Mouse (Mus musculus) adrenal gland, postnatal 4 days (tissue): ENCODE measurements around the gene Dennd4c. TPM values are rescaled to one million over a fixed set of nuclear protein-coding genes. Genes with fewer than 3 reads are reported as not detected.
A peak's percentile ranks its signal among the peaks of the same experiment; 100 is the strongest.
"Not testable (repeated sequence)": the region's sequence is repeated elsewhere in the genome, so short reads cannot be mapped to it uniquely, and the experiment has no call there.

ENCODE experiments used
- DNase-seq, 2 experiments: peaks; one replicate each; pipeline ENCODE4 v3.0.0; 2021 to 2022; ENCODE audit warnings: low spot score in 2 of 2, mixed read lengths in 2 of 2
- total RNA-seq, 2 experiments: library from RNA; stranded (reverse); gene quantifications; 2 replicates each; pipeline ENCODE4 v1.2.3; 2021

The Dennd4c gene
- total RNA-seq, 2 experiments from 2014 or later = 44.4 to 46.0 TPM

DNA sequence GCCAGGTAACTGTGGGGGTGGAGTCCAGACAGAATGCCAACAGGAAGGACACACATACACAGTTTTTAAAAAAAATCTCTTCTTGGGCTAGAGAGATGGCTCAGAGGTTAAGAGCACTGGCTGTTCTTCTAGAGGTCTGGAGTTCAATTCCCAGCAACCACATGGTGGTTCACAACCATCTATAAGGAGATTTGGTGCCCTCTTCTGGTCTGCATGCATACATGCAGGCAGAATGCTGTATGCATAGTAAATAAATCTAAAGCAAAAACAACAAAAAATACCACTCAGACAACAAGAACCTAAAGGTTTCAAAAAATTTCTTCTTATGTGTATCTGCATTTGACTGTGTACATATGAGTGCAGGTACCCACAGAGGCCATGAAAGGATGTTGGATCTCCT lies 16.0 kb downstream of the Dennd4c start:
- DNase-seq = no peak

DNA sequence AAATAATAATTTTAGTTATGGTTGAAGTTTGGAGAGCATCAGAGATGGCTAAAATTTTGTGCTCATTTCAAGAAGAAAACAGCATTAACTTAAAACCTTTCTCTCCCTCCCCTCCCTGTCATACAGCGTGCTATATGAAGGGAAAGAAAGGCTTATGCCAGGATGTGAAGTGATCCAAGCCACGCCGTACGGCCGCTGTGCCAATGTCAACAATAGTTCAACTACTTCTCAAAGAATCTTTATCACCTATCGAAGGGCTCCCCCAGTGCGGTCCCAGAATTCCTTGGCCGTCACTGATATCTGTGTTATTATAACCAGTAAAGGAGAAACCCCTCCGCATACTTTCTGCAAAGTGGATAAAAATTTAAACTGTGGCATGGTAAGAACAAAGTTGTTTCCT lies 29.2 kb downstream of the Dennd4c start:
- no peak for DNase-seq

DNA sequence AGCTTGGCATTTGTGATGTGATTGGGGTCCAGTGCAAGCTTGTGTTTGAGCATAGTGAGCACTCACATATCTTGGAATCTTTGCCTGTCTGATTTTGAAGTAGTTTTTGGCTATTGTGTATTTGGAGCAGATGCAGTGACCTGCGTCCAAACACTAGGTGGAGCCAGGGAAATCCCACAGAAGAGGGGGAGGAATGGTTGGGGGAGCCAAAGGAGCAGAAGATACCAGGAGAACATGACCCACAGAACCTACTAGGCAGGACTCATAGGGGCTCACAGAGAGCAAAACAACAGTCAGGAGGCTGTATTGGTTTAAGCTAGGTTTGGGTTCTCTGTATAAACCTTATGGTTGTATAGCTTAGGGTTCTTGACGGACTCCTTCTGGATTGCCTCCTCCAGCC lies 62.2 kb downstream of the Dennd4c start:
- no peak for DNase-seq

DNA sequence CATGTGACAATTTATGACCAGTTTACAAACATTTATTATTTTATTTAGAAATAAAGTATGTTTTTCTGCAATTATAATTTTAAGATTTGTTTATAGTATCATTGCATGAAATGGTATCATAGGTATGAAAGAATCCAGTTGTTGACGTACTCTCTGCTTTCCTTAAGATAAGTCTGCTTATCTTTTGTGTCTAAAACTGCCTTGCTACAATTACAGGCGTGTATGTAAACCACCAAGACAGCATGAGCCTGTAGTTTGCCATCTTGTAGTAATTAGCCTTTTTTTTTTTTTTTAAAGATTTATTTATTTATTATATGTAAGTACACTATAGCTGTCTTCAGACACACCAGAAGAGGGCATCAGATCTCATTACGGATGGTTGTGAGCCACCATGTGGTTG lies 66.5 kb downstream of the Dennd4c start:
- DNase-seq = no peak

DNA sequence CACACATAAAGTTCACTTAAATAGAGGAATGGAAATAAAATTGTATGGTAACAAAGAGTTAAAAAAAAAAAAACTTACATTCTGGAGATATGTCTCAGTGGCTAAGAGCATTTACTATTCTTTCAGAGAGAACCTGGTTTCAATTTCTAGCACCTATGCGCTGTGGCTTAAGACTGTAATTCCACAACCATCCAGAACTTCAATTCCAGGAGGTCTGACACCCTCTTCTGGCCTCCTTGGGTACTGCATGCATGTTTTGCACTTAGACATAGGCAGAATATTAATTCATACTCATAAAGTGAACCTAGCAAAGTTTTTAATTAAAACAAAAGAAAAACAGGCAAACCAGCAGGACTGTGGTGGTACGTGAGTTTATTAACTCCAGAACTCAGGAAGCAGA lies 74.8 kb downstream of the Dennd4c start:
- DNase-seq = peak; percentile 13 to 15

DNA sequence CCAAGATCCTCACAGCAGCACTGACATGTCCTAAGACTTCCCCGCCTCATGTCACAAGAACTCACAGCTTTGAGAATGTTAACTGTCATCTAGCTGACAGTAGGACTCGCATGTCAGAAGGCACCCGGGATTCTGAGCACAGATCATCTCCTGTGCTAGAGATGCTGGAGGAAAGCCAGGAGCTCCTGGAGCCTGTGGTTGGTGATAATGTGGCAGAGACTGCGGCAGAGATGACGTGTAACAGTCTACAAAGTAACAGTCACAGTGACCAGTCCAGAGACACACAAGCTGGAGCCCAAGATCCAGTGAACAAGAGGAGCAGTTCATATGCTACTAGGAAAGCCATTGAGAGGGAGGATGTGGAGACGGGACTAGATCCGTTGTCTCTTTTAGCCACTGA lies 76.8 kb downstream of the Dennd4c start:
- DNase-seq = no peak

DNA sequence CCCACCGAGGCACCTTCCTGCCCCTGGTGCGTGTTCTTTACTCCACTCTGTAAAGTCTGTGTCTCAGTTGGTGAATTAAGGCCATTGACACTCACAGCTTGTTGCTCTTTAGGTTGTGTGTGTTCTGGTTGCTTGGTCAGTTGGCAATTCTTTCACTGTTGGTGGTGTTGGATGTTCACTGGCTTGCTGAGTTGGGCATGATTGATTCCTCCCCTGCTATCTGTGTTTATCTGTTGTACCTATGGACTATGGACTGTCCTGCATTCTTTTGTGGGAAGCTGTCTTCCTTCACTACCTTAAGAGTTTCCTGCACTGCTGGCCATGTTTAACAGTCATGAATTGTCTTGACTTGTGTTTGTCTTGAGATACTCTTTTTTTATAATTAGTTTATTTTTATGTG lies 83.5 kb downstream of the Dennd4c start:
- DNase-seq = no peak

DNA sequence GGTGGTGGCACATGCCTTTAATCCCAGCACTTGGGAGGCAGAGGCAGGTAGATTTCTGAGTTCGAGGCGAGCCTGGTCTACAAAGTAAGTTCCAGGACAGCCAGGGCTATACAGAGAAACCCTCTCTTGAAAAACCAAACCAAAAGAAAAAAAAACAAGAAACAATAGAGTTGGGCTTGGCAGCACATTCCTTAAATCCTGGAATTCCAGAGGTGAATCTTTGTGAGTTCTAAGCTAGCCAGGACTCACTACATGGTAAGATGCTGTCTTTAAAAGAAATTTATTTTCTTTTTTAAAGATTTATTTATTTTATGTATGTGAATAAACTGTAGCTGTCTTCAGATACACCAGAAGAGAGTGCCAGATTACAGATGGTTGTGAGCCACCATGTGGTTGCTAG lies 92.8 kb downstream of the Dennd4c start:
- DNase-seq = not testable (repeated sequence)

GRCm38 (mm10) chr4:86845384-86845783 lies 97.0 kb downstream of the Dennd4c start:
- no peak for DNase-seq

DNA sequence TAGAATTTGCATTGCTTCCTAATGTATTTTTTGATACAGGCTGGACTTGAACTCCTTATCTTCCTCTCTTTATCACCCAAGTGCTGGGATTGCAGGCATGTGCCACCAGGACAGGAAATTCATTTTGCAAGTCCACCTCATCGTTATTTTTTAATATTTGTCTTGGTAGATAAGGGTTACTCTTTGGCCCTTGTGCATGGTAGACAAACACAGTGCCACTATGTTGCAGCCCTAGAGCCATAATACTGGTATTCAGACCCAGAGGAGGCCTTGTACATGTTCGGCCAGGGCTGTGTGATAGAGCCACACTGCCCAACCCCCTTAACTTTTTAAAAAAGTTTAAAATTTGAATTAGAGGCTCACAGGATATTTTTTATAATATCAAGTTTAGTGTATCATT lies 98.9 kb downstream of the Dennd4c start:
- no peak for DNase-seq

GRCm38 (mm10) chr4:86851331-86851730 lies 103.0 kb downstream of the Dennd4c start:
- DNase-seq = no peak

DNA sequence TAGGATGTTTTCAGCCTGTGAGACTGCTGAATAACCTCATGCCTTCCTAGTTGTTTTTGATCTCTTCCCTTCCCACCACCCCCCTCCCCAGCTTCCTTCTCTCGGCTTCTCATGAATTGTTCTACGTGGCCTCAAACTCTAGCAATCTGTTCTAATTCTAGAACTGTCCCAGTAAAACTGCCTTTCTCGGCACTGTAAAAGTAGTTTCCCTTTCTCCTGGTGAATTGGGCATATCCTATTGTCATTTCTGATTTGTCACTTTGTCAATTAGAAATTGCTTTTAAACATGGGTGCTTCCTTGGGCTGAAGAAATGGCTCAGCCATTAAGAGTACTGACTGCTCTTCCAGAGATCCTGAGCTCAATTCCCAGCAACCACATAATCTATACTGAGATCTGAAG lies 103.7 kb downstream of the Dennd4c start:
- no peak for DNase-seq

DNA sequence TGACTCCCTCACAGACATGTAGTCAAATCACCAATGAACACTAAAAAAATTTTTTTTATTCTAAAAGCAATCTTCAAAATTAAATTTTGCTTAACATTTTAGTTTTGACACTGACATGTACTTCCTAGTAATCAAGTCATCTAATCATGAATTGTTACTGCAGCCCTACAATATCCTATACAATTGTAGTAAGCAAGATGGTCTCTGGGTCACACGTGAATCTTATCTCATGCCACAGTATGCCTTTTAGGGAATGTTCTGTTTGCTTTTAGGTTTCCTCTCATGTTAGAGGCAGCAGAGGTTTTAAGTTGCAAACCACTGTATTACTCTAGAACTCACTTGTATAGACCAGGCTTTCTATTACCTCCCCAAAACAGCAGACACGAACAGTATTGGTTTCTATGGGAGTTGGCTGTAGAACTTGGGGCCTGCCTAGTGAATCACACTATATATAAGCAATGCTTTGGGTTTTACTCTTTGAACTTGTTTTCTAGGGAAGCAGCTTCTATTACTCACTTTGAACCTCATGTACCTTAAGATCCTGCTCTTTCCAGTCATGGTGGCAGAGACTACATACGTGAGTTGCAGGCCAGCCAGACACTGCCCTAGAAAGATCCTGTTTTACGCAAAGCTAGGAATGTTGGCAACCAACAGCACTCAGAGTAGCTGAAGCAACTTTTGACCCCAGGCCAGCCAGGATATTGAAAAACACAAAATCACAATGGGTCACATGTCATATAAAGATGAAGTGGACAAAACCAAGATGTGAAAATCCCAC lies 104.6 kb downstream of the Dennd4c start:
- no peak for DNase-seq

- DNase-seq = peak in 1 of 2 experiments; percentile 31
Observed at GRCm38 (mm10) chr4:86856304-86857112, 108.2 kb downstream of the Dennd4c start.

DNA sequence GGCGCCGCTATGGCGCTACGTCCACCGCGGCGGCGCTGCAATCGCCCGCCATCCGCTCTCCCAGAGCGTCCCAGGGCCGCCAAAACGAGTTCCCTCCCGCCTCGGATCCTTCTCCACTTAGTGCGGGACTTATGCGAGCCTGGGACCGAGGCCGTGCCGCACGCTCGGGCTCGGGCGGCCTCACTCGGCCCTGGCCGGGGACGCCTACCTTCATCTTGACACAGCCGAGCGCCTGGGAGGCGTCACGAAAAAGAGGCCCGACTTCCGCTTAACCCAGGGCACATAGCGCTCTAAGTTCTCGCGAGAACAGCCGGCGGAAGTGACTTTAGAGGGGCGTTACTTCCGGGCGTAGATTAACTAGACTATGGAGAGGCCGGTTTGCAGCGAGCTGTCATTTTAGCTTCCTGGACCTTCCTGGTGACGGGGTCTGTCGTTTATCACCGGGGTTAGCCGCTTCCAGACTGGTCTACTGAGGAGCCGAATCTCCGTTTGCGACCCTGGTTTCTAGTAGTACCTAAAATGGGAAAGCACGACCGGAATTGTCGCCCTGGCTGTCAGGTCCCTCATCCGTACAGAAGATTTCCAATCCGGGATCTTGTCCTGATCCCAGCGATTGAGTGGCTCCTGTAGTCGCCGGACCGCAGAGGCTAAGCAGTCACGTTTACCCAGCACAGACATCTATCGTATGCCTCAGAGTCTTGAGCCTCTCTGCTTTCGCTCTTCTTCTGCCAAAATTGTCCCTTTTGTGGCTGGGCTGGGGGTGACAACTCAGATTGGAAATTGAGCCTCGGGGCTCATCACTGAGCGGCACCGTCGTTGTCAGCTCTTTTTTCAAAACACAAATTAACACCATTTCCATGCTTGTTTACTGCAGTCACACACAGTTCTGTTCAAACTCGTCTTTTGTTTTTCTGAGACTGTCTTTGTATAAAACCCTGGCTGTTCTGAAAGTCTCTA lies 109.0 kb downstream of the Dennd4c start, which contains the start of gene Rps6:
TSS of gene Rps6 (minus strand) at position 300 of the 957 bp plus-strand sequence.
- peak; percentile 85 to 91 for DNase-seq

GRCm38 (mm10) chr4:86858070-86858440 lies 109.7 kb downstream of the Dennd4c start:
- DNase-seq = no peak

DNA sequence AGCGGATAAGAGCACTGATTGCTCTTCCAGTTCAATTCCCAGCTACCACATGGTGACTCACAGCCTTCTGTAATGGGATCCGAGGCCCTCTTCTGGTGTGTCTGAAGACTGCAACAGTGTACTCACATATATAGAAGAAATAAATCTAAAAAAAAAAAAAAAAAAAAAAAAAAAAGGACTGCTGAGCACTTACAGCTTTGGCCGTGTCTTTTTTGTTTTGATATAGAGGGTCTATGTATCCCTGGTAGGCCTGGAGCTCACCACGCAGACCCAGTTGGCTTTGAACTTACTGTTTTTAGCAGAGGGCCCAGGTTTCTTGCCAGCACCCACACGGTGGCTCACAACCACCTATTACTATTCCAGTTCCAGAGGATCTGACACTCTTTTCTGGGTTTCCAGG lies 115.7 kb downstream of the Dennd4c start:
- no peak for DNase-seq

GRCm38 (mm10) chr4:86871988-86872387 lies 123.6 kb downstream of the Dennd4c start:
- no peak for DNase-seq

GRCm38 (mm10) chr4:86873072-86873471 lies 124.7 kb downstream of the Dennd4c start:
- DNase-seq = no peak

DNA sequence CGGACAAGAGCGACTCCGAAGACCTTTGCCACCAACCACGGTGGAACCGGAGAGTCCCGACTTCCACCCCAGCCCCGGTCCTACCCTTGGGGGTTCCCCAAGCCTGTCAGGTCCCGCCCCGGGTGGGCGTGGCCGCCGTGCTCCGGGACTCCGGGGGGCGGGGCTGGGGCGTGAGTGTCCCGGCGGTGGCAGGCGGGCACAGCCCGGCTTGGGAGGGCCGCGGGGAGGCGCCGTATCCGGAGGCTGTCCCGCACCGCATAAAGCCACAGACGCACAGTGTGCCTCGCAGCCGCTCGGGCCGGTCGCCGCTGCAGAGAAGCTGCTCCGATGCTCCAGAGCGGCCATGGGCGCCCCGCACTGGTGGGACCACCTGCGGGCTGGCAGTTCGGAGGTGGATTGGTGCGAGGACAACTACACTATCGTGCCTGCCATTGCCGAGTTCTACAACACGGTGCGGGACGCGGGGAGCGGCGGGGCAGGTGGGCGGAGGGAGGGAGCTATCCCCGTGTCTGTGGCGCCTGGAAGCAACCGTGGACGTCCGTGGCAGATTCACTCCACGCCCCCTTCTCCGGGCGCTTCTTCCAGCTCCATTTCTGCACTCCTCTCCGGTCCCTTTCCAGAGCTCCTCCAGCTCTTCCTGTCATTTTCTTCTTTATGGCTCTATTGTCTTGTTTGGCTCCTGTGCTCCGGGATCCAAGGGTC lies 125.9 kb downstream of the Dennd4c start, which contains the start of gene Acer2:
TSS of gene Acer2 (plus strand) at position 251 of the 702 bp plus-strand sequence.
- DNase-seq = peak; percentile 76 to 88

GRCm38 (mm10) chr4:86879477-86879876 lies 131.1 kb downstream of the Dennd4c start:
- DNase-seq = no peak
